Mouse (Mus musculus) limb, embryonic 11.5 days (tissue): ENCODE measurements around the gene Zbtb8b. TPM values are rescaled to one million over a fixed set of nuclear protein-coding genes. Genes with fewer than 3 reads are reported as not detected.
"Not testable (repeated sequence)": the region's sequence is repeated elsewhere in the genome, so short reads cannot be mapped to it uniquely, and the experiment has no call there.

Experiments used
- ATAC-seq: fragments of 200-750 bp; cut with Nextera tagmentation; 2 replicates; pipeline ENCODE4 v1.8.0; 2017; ENCODE audit warnings: low read depth; ENCODE audit not compliant: insufficient number of reproducible peaks, low FRiP score, low TSS enrichment
- DNase-seq: peaks from one replicate; pipeline ENCODE4 v3.0.0-alpha.2; 2015; ENCODE audit warnings: low spot score
- H3K27ac ChIP-seq: fragments of 300-500 bp; sonication (generic); replicated peaks from 2 replicates; pipeline ENCODE4 v1.5.1; 2014; ENCODE audit warnings: low read depth, mild to moderate bottlenecking, low read length
- H3K27me3 ChIP-seq: fragments of 300-500 bp; sonication (generic); 2 replicates; pipeline ENCODE4 v1.6.1; 2014; ENCODE audit warnings: mild to moderate bottlenecking, low read length, mixed read lengths; ENCODE audit not compliant: control insufficient read depth, insufficient read depth
- H3K36me3 ChIP-seq: fragments of 300-500 bp; sonication (generic); 2 replicates; pipeline ENCODE4 v1.6.1; 2014; ENCODE audit warnings: mild to moderate bottlenecking, low read length, moderate library complexity, mixed read lengths; ENCODE audit not compliant: control insufficient read depth, insufficient read depth
- H3K4me1 ChIP-seq: fragments of 300-500 bp; sonication (generic); 2 replicates; pipeline ENCODE4 v1.6.1; 2014; ENCODE audit warnings: low read length, mixed read lengths; ENCODE audit not compliant: control insufficient read depth, insufficient read depth
- H3K4me2 ChIP-seq: fragments of 300-500 bp; sonication (generic); 2 replicates; pipeline ENCODE4 v1.6.1; 2014; ENCODE audit warnings: low read depth, mild to moderate bottlenecking, moderate library complexity; ENCODE audit not compliant: severe bottlenecking
- H3K4me3 ChIP-seq: fragments of 300-500 bp; sonication (generic); 2 replicates; pipeline ENCODE4 v1.5.1; 2014; ENCODE audit warnings: low read depth, low read length
- H3K9ac ChIP-seq: fragments of 300-500 bp; sonication (generic); 2 replicates; pipeline ENCODE4 v1.6.1; 2014; ENCODE audit warnings: mild to moderate bottlenecking, low read length
- H3K9me3 ChIP-seq: fragments of 300-500 bp; sonication (generic); 2 replicates; pipeline ENCODE4 v1.6.1; 2016; ENCODE audit warnings: low read length; ENCODE audit not compliant: control insufficient read depth
- WGBS: fragments of 180-500 bp; shearing (Covaris S2); extraction: QIAGEN DNeasy Blood & Tissue Kit; methylation state at CpG from one replicate; pipeline ENCODE4 v1.1.7; 2014; 5-methylcytosine and 5-hydroxymethylcytosine counted together
- polyA plus RNA-seq: library from polyadenylated mRNA; unstranded; fragments of >200 nt; fragmentation: Nextera tagmentation; extraction: Ambion mirVana; gene quantifications from 2 replicates; pipeline ENCODE4 v1.2.1, GENCODE M21; 2014

The Zbtb8b gene
- polyA plus RNA-seq, 1 experiment from 2014 or later = 0.85 TPM

GRCm38 (mm10) chr4:129461183-129461960 lies 20.7 kb upstream of the Zbtb8b start, which contains the start of gene Bsdc1:
TSS of gene Bsdc1 (plus strand) at chr4:129461581.
- Histone ChIP-seq H3K27me3 (no peaks in the 10 kb centered on the region), H3K9me3 (no peaks in the 10 kb centered on the region), H3K4me3 (peak within 1 kb of the TSS; percentile 85), H3K36me3 (peaks cover 7% of the 10 kb centered on the region; the same call in 1 of the 2 replicates), H3K4me1 (peaks cover 3% of the 10 kb centered on the region; the same call in 1 of the 2 replicates), H3K4me2 (peak within 1 kb of the TSS; percentile 84), H3K9ac (peak within 1 kb of the TSS; percentile 70), H3K27ac (peak within 1 kb of the TSS; percentile 77; the same call in 1 of the 2 replicates)
- DNase-seq (peak; percentile 99), ATAC-seq (peak; percentile 99)
- WGBS = under 1% methylated on average over 46 of the region's 46 CpGs

- H3K4me3 ChIP-seq = peak overlapping the region; percentile 39
- DNase-seq (no peak), ATAC-seq (no peak)
- H3K36me3 ChIP-seq = peaks cover 7% of the 10 kb centered on the region; the same call in 1 of the 2 replicates
- H3K9me3 ChIP-seq = no peaks in the 10 kb centered on the region
- WGBS = under 1% methylated on average over 4 of the region's 4 CpGs
- peak overlapping the region; percentile 70 for H3K9ac ChIP-seq
- H3K27ac ChIP-seq = peak overlapping the region; percentile 77; the same call in 1 of the 2 replicates
- no peaks in the 10 kb centered on the region for H3K27me3 ChIP-seq
- H3K4me2 ChIP-seq = peak overlapping the region; percentile 74
- H3K4me1 ChIP-seq = peaks cover 3% of the 10 kb centered on the region; the same call in 1 of the 2 replicates
These were observed 20.2 kb upstream of the Zbtb8b start for GRCm38 (mm10) chr4:129460827-129461182.

- Histone ChIP-seq H3K4me3 (no peak overlapping the region), H3K27ac (no peak overlapping the region), H3K9me3 (no peaks in the 10 kb centered on the region), H3K36me3 (no peaks in the 10 kb centered on the region), H3K4me1 (peaks cover 3% of the 10 kb centered on the region; the same call in 1 of the 2 replicates), H3K4me2 (no peak overlapping the region), H3K27me3 (no peaks in the 10 kb centered on the region), H3K9ac (no peak overlapping the region)
- ATAC-seq (no peak), DNase-seq (no peak)
- WGBS = 89% methylated on average over 3 of the region's 3 CpGs
These were observed 19.1 kb upstream of the Zbtb8b start for GRCm38 (mm10) chr4:129459726-129460125.

GRCm38 (mm10) chr4:129457311-129457710 lies 16.7 kb upstream of the Zbtb8b start:
- H3K4me3 ChIP-seq, ATAC-seq, H3K4me2 ChIP-seq, H3K9ac ChIP-seq, DNase-seq, H3K27me3 ChIP-seq, H3K36me3 ChIP-seq, H3K4me1 ChIP-seq, H3K27ac ChIP-seq, H3K9me3 ChIP-seq: not testable (repeated sequence)
- 68% methylated on average over 2 of the region's 2 CpGs for WGBS

GRCm38 (mm10) chr4:129456126-129456525 lies 15.5 kb upstream of the Zbtb8b start:
- ATAC-seq = no peak
- no peak overlapping the region for H3K4me3 ChIP-seq
- H3K4me2 ChIP-seq = no peak overlapping the region
- DNase-seq = no peak
- no peaks in the 10 kb centered on the region for H3K4me1 ChIP-seq
- H3K27ac ChIP-seq = no peak overlapping the region
- H3K36me3 ChIP-seq = no peaks in the 10 kb centered on the region
- 60% methylated on average over 5 of the region's 5 CpGs for WGBS
- H3K9me3 ChIP-seq = no peaks in the 10 kb centered on the region
- H3K9ac ChIP-seq = no peak overlapping the region
- no peaks in the 10 kb centered on the region for H3K27me3 ChIP-seq

- Histone ChIP-seq H3K4me2 (no peak overlapping the region), H3K27ac (no peak overlapping the region), H3K9me3 (no peaks in the 10 kb centered on the region), H3K36me3 (no peaks in the 10 kb centered on the region), H3K4me1 (no peaks in the 10 kb centered on the region), H3K4me3 (no peak overlapping the region), H3K27me3 (no peaks in the 10 kb centered on the region), H3K9ac (no peak overlapping the region)
- 4% methylated on average over 5 of the region's 5 CpGs for WGBS
- peak; percentile 66 for DNase-seq
- ATAC-seq = no peak
These were observed 14.6 kb upstream of the Zbtb8b start for GRCm38 (mm10) chr4:129455265-129455664.

- H3K4me2 ChIP-seq = no peak overlapping the region
- H3K9me3 ChIP-seq = no peaks in the 10 kb centered on the region
- H3K27me3 ChIP-seq = no peaks in the 10 kb centered on the region
- H3K4me3 ChIP-seq = no peak overlapping the region
- no peak overlapping the region for H3K9ac ChIP-seq
- DNase-seq = no peak
- no peak overlapping the region for H3K27ac ChIP-seq
- 81% methylated on average over 15 of the region's 15 CpGs for WGBS
- no peak for ATAC-seq
- H3K36me3 ChIP-seq = no peaks in the 10 kb centered on the region
- no peaks in the 10 kb centered on the region for H3K4me1 ChIP-seq
These were observed 11.0 kb upstream of the Zbtb8b start for GRCm38 (mm10) chr4:129451471-129452169.

- no peak overlapping the region for H3K4me2 ChIP-seq
- H3K9me3 ChIP-seq = no peaks in the 10 kb centered on the region
- H3K4me1 ChIP-seq = no peaks in the 10 kb centered on the region
- WGBS = 75% methylated on average over 2 of the region's 2 CpGs
- no peak overlapping the region for H3K27ac ChIP-seq
- no peaks in the 10 kb centered on the region for H3K27me3 ChIP-seq
- DNase-seq (no peak), ATAC-seq (no peak)
- no peak overlapping the region for H3K9ac ChIP-seq
- no peak overlapping the region for H3K4me3 ChIP-seq
- H3K36me3 ChIP-seq = no peaks in the 10 kb centered on the region
These were observed 10.2 kb upstream of the Zbtb8b start for GRCm38 (mm10) chr4:129450851-129451250.
